Mouse (Mus musculus) cerebellum, adult 2 months (tissue): ENCODE measurements around the gene Cbfa2t3.

Experiments used
- CTCF ChIP-seq: fragments of 200-500 bp; IDR thresholded peaks from 2 replicates; pipeline ENCODE4 v1.5.1; 2011; ENCODE audit warnings: low read depth, mild to moderate bottlenecking, control low read depth, low read length, moderate library complexity, borderline replicate concordance; ENCODE audit not compliant: insufficient read depth
- POLR2A ChIP-seq: fragments of 200-500 bp; IDR thresholded peaks from 2 replicates; pipeline ENCODE4 v1.6.1; 2011; ENCODE audit warnings: low read length, control low read depth, borderline replicate concordance; ENCODE audit not compliant: insufficient read depth

GRCm38 (mm10) chr8:122702957-122703356 is 4.0 kb upstream of the Cbfa2t3 start:
- TF ChIP-seq POLR2A, result no peak
- no peak for TF ChIP-seq CTCF
